Comparison of ENCODE assay signal across 8 mouse cellular contexts in genomic region chr4:59823470-59823869, GRCm38 (mm10). TPM values are rescaled to one million over a fixed set of nuclear protein-coding genes. Genes with fewer than 3 reads are reported as not detected.
DNase-seq lines count a peak whose midpoint lies in the region; ATAC-seq and TF ChIP-seq lines count a peak whose summit lies in the region.

No protein-coding gene starts in this region.

- H3K27ac ChIP-seq in embryonic facial prominence, embryonic 14.5 days (replicated peaks; ENCODE audit: low read depth, low read length), result no peak overlapping the region
- H3K27ac ChIP-seq in stomach, postnatal 0 days (replicated peaks), result no peak overlapping the region

- no peak for DNase-seq in frontal cortex, postnatal 25 days (ENCODE audit: low spot score in 2 of 2)
- peak; percentile 36 for DNase-seq in NIH3T3 (ENCODE audit: low read depth)
- no peak for DNase-seq in embryonic facial prominence, embryonic 14.5 days (ENCODE audit: low spot score)
- peak; percentile 30 to 77 for DNase-seq in kidney, postnatal 25 days
- no peak for DNase-seq in stomach, postnatal 0 days (ENCODE audit: low spot score)
- no peak for DNase-seq in ovary, postnatal 36 days (ENCODE audit: low spot score)
- no peak for DNase-seq in thymus, postnatal 36 days

- 48% methylated on average over 7 of the region's 7 CpGs for WGBS in embryonic facial prominence, embryonic 14.5 days
- 47% methylated on average over 7 of the region's 7 CpGs for WGBS in stomach, postnatal 0 days

- no peaks in the 10 kb centered on the region for H3K9me3 ChIP-seq in embryonic facial prominence, embryonic 14.5 days (ENCODE audit: control insufficient read depth, low read length)
- no peaks in the 10 kb centered on the region for H3K9me3 ChIP-seq in stomach, postnatal 0 days (ENCODE audit: control insufficient read depth, low read length)

- H3K4me2 ChIP-seq in embryonic facial prominence, embryonic 14.5 days (ENCODE audit: low read depth, low read length), result no peak overlapping the region
- H3K4me2 ChIP-seq in stomach, postnatal 0 days (replicated peaks; ENCODE audit: low read depth), result no peak overlapping the region

- H3K27me3 ChIP-seq in embryonic facial prominence, embryonic 14.5 days (replicated peaks; ENCODE audit: control insufficient read depth, insufficient read depth, low read length), result no peaks in the 10 kb centered on the region
- H3K27me3 ChIP-seq in stomach, postnatal 0 days (ENCODE audit: control insufficient read depth, insufficient read depth, low read length), result no peaks in the 10 kb centered on the region

- peak; percentile 81 for ATAC-seq in frontal cortex, adult (ENCODE audit: low TSS enrichment)
- ATAC-seq in embryonic facial prominence, embryonic 14.5 days (ENCODE audit: low read depth), result peak; percentile 31; the same call in 1 of the 2 replicates
- peak; percentile 53; the same call in 1 of the 2 replicates for ATAC-seq in stomach, postnatal 0 days (ENCODE audit: low FRiP score, low TSS enrichment)

- no peaks in the 10 kb centered on the region for H3K36me3 ChIP-seq in embryonic facial prominence, embryonic 14.5 days (ENCODE audit: control insufficient read depth, insufficient read depth, low read length)
- no peaks in the 10 kb centered on the region for H3K36me3 ChIP-seq in stomach, postnatal 0 days (ENCODE audit: control insufficient read depth, insufficient read depth, low read length)

- no peak for TF ChIP-seq EP300 in stomach, postnatal 0 days (optimal IDR thresholded peaks at IDR 0.05)

- H3K4me1 ChIP-seq in embryonic facial prominence, embryonic 14.5 days (ENCODE audit: control insufficient read depth, insufficient read depth, low read length), result peaks cover 6% of the 10 kb centered on the region; the same call in 1 of the 2 replicates
- no peaks in the 10 kb centered on the region for H3K4me1 ChIP-seq in stomach, postnatal 0 days (replicated peaks; ENCODE audit: control insufficient read depth, insufficient read depth)

- no peak overlapping the region for H3K4me3 ChIP-seq in embryonic facial prominence, embryonic 14.5 days (ENCODE audit: low read depth, low read length)
- H3K4me3 ChIP-seq in stomach, postnatal 0 days (ENCODE audit: low read depth, low read length), result no peak overlapping the region

- no peak overlapping the region for H3K9ac ChIP-seq in embryonic facial prominence, embryonic 14.5 days (ENCODE audit: low read depth, low read length)
- no peak overlapping the region for H3K9ac ChIP-seq in stomach, postnatal 0 days (ENCODE audit: low read length)

- TF ChIP-seq CTCF in stomach, postnatal 0 days (IDR thresholded peaks at IDR 0.05; ENCODE audit: low read depth), result no peak

RNA-seq across cellular contexts. Expression of gene Snx30, which starts 17.8 kb away (rescaled TPM):
- polyA plus RNA-seq in embryonic facial prominence, embryonic 14.5 days (2014; fragmentation: Nextera tagmentation; extraction: Ambion mirVana), result 14.1 and 15.1 TPM in 2 replicates
- polyA plus RNA-seq in stomach, postnatal 0 days (2015; fragmentation: Nextera tagmentation; extraction: Ambion mirVana), result 3.0 and 3.5 TPM in 2 replicates

RNA-seq across cellular contexts. Expression of gene Inip, which starts 22.1 kb away (rescaled TPM):
- polyA plus RNA-seq in embryonic facial prominence, embryonic 14.5 days (2014; fragmentation: Nextera tagmentation; extraction: Ambion mirVana), result 34.3 and 40.6 TPM in 2 replicates
- 22.2 and 23.5 TPM in 2 replicates for polyA plus RNA-seq in stomach, postnatal 0 days (2015; fragmentation: Nextera tagmentation; extraction: Ambion mirVana)

Comparison
In these comparisons a context has a peak if more than half of its experiments do, and no peak if none do; other contexts are left out.
1. ATAC-seq: peak in every context shown above with its lines; median percentile 81 in frontal cortex, adult; 53 in stomach, postnatal 0 days; 31 in embryonic facial prominence, embryonic 14.5 days.
2. DNase-seq: peak in NIH3T3 (single experiment) and kidney, postnatal 25 days (2 of 2); none in frontal cortex, postnatal 25 days (0 of 2), embryonic facial prominence, embryonic 14.5 days (single experiment), stomach, postnatal 0 days (single experiment), ovary, postnatal 36 days (single experiment) and thymus, postnatal 36 days (0 of 2).